Mouse (Mus musculus): Measurements from ENCODE around the gene Syt5. TPM values are rescaled to one million over a fixed set of nuclear protein-coding genes. Genes with fewer than 3 reads are reported as not detected.

Syt5 gene
- total RNA-seq (2023), result not detected

DNA sequence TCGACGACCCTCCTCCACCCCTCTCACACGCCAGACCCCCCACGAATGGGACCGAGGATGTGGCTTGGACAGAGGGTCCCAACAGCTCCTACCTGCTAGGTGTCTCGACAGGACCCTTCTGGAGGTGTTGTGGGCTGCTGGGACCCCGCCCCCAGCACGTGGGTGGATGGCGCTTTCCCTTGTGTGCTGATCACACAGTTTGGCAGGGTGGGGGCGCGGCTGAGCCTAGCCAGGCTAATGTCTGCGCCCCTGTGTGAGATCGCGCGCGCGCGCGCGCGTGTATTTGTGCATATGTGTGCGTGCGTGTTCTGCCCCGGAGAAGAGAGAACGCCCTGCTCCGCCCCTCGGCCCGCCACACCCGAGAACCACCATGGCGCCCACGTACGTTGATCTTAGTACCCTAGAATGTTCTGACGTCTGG lies at the start of gene Syt5:
TSS of gene Syt5 (minus strand) at position 321 of the 421 bp plus-strand sequence.

DNA sequence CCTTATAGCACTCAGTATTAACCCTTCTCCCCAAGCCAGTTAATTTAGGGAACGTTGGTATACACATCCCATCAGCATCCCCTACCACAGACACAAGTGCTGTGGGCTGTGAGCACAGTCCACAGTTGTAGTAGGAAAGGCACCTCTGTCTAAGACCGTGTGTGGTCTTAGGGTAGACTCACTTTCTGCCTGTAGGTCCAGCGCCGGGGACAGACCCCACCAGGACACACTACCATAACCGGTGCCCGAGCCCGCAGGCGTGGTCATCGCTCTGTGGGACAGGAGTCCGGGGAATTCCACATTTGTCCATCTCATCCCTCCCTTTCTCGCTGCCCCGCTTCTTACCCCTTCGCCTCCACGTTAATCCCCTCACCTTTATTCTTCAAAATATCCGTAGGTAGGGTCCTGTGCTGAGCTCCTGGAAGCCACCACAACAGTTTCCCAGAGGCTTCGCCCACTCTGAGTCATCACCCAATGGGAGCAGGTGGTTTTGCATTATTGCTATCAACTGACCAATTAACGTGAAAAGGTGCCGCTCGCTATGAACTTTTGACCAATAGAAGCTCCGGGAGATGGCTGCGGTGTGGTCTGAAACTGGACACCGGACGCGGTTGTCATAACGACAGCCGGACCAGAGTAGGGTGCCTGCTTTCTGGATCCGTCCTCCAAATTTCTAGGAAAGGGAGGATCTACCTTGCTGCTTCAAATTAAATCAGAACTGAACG lies 15.2 kb downstream of the Syt5 start, which contains the start of gene Dnaaf3:
TSS of gene Dnaaf3 (minus strand) at position 449 of the 725 bp plus-strand sequence.

DNA sequence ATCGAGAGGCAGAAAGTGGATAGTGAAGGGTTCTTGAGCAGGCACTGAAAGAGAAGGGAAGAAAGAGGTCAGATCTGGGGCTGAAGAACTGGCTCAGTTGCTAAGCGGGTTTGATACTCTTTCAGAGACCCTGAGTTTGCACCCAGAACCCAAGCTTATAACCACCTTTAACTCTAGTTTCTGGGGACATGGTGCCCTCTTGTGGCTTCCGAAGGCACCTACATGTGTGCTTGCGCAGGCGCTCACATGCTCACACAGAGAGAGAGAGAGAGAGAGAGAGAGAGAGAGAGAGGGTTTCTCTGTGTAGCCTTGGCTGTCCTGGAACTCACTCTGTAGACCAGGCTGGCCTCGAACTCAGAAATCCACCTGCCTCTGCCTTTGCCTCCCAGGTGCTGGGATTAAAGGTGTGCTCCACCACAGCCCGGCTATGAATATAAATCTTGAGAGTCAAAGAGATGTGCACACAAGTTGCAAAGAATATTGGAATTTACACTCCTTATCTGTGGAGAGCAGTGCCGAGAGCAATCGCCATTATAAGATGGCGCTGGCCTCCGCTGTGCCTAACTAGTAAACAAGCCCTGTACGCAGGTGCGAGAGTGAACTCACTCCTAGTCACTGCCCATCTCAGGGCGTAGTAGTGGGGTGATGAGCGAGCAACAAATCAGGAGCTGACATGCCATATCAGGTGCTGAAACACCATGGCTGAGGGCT lies 23.0 kb downstream of the Syt5 start, which contains the start of gene Tnni3:
TSS of gene Tnni3 (minus strand) at position 18 of the 711 bp plus-strand sequence.

DNA sequence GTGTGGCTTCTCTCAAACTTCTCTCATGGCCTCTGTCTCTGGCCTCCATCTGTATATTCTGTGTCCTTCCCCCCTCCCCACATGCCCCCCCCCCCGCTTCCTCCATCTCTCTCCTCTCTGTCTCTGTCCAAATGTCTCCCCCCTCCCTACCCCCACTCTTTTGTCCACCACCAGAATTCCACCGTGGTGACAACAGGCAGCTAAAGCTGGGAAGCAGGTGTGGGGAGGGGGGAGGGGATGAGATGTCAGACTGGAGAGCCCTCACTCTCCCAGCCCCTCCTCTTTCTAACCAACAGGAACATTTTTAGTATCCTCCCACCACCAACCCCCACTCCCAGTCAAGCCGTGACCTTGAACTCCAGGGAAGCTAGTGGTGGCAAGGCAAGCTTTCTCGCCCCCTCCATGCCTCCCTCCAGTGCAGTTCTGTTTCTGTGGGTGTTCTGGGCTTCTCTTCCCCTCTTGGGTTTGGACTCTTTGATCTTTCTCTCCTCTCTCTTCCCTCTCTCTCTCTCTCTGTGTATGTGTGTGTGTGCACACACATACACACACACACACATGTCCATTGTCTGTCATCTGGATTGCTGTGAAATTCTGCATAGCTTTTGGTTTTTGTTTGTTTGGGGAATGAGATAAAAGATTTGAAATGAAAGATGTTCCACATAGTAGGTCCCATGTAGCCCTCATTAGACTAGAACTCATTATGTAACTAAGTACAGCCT lies 30.9 kb downstream of the Syt5 start, which contains the start of gene Tnnt1:
TSS of gene Tnnt1 (minus strand) at position 51 of the 719 bp plus-strand sequence.

DNA sequence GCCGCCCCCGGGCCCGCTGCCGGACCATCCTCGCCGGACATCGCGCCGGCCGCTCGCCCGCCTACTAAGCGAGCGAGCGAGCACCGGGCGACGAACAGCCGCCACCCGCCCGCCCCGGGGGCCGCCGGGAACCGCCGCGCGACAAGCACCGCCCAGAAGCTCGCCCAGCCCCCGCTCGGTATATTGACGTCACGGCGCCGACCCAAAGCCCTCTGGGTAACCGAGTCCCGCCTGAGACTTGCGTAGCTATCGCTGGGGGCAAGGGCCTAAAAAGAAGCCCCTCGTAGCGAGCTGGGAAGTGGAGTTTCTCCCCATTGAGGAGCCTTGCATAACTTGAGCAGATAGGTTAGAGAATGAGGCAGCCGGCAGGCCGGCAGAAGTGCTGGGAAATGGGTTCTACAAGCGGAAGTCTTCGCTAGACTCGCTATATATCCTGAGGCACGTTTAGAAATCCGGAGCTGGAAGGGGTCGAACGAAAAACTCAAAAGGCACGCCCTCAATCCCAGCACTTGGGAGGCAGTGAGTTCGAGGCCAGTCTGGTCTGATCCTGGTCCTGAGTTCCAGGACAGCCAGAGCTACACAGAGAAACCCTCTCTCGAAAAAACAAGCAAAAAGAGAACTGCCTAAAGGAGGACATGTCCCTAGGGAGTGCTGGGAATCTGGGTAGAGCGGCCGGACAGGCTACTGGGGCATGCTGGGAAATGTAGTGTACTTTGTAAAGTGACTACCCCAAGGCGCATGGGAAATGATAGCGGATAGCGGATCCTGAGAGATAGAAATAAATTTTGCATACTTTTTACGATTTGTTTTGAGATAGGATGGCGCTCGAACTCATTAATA lies 45.6 kb downstream of the Syt5 start, which contains the start of gene Ppp1r12c:
TSS of gene Ppp1r12c (minus strand) at position 123 of the 840 bp plus-strand sequence.

Other genes with a start within 250 kb of the Syt5 start
- under 1 TPM; 0.24 to 0.29 TPM for gene Ncr1, start 209.8 kb downstream of the Syt5 start, total RNA-seq (2023)
- gene Gp6, start 149.8 kb downstream of the Syt5 start, total RNA-seq (2023), result under 1 TPM; 0.24 to 0.93 TPM
- 1 to 10 TPM; 2.5 to 3.1 TPM for gene Rdh13, start 101.9 kb downstream of the Syt5 start, total RNA-seq (2023)
- gene Eps8l1, start 86.9 kb downstream of the Syt5 start, total RNA-seq (2023), result 1 to 10 TPM; 7.4 to 8.0 TPM
- gene Ppp1r12c, start 45.9 kb downstream of the Syt5 start, total RNA-seq (2023), result 100 to 1,000 TPM; 168 to 202 TPM
- 10 to 100 TPM in 1 of 2 experiments, 1 to 10 TPM in 1; 9.0 to 15.0 TPM for gene Tnnt1, start 31.2 kb downstream of the Syt5 start, total RNA-seq (2023)
- 1 to 10 TPM in 1 of 2 experiments, under 1 TPM in 1; 0.39 to 1.7 TPM for gene Tnni3, start 23.3 kb downstream of the Syt5 start, total RNA-seq (2023)
- under 1 TPM; 0.50 to 0.77 TPM for gene Dnaaf3, start 15.1 kb downstream of the Syt5 start, total RNA-seq (2023)
- gene Ptprh, start 56.5 kb upstream of the Syt5 start, total RNA-seq (2023), result not detected
- 10 to 100 TPM; 22.9 to 23.5 TPM for gene Tmem86b, start 83.9 kb upstream of the Syt5 start, total RNA-seq (2023)
- 100 to 1,000 TPM; 149 to 155 TPM for gene Ppp6r1, start 111.5 kb upstream of the Syt5 start, total RNA-seq (2023)
- gene Hspbp1, start 137.5 kb upstream of the Syt5 start, total RNA-seq (2023), result 10 to 100 TPM; 15.7 to 22.2 TPM
- under 1 TPM in 1 of 2 experiments, not detected in 1; 0.28 TPM for gene Brsk1, start 143.1 kb upstream of the Syt5 start, total RNA-seq (2023)
- gene Tmem150b, start 177.7 kb upstream of the Syt5 start, total RNA-seq (2023), result 10 to 100 TPM; 20.0 to 21.3 TPM
- 100 to 1,000 TPM; 113 TPM for gene Kmt5c, start 192.6 kb upstream of the Syt5 start, total RNA-seq (2023)
- gene Cox6b2, start 205.6 kb upstream of the Syt5 start, total RNA-seq (2023), result 10 to 100 TPM; 36.5 to 36.7 TPM
- not detected for gene Fam71e2, start 223.8 kb upstream of the Syt5 start, total RNA-seq (2023)
- gene Il11, start 235.3 kb upstream of the Syt5 start, total RNA-seq (2023), result not detected
- gene Tmem190, start 235.4 kb upstream of the Syt5 start, total RNA-seq (2023), result not detected
- 1 to 10 TPM; 2.1 to 2.4 TPM for gene Tmem238, start 242.1 kb upstream of the Syt5 start, total RNA-seq (2023)
- 1,000 to 10,000 TPM in 1 of 2 experiments, 100 to 1,000 TPM in 1; 932 to 1,065 TPM for gene Rpl28, start 245.3 kb upstream of the Syt5 start, total RNA-seq (2023)

All from neutrophil, adult 83 days (primary cell).